Mouse (Mus musculus): ENCODE results near the gene Zfp622. TPM values are rescaled to one million over a fixed set of nuclear protein-coding genes. Genes with fewer than 3 reads are reported as not detected.

Gene Zfp622
- total RNA-seq, 1 experiment, result 65.9 TPM

- H3K4me3 ChIP-seq (ENCODE audit: insufficient read depth in 1 of 2, low read depth in 1 of 2, low read length in 2 of 2, poor library complexity in 1 of 2, severe bottlenecking in 1 of 2), result no peak overlapping the region
- H3K9me3 ChIP-seq (ENCODE audit: control insufficient read depth, insufficient read depth, low read depth, low read length), result no peaks in the 10 kb centered on the region
- no peaks in the 10 kb centered on the region for H3K4me1 ChIP-seq (ENCODE audit: control insufficient read depth in 2 of 2, insufficient read depth in 2 of 2, low read length in 2 of 2, poor library complexity in 1 of 2)
- H3K27ac ChIP-seq (ENCODE audit: insufficient read depth, low read depth, low read length, poor library complexity, severe bottlenecking), result no peak overlapping the region
- TF ChIP-seq HCFC1 (IDR thresholded peaks at IDR 0.05; ENCODE audit: borderline replicate concordance, insufficient read depth, low read length) (no peak), MAFK (IDR thresholded peaks at IDR 0.05; ENCODE audit: insufficient read depth, low read depth, low read length) (no peak), ZNF384 (IDR thresholded peaks at IDR 0.05; ENCODE audit: low read depth, low read length) (no peak), ZC3H11A (IDR thresholded peaks at IDR 0.05; ENCODE audit: borderline replicate concordance, low read depth, low read length) (no peak), CHD2 (IDR thresholded peaks at IDR 0.05; ENCODE audit: low read depth, low read length) (no peak)
- H3K9ac ChIP-seq (ENCODE audit: insufficient read depth, low read depth, low read length, poor library complexity, severe bottlenecking), result no peak overlapping the region
- in situ Hi-C loops (cut with MboI; ENCODE audit: low sequenced_read_pairs in 2 of 2, unreplicated experiment in 2 of 2), result no loop called here
- no peaks in the 10 kb centered on the region for H3K36me3 ChIP-seq (ENCODE audit: control insufficient read depth, insufficient read depth, low read length, poor library complexity, severe bottlenecking)
- no peak for DNase-seq (ENCODE audit: low read depth, low spot score)
These were observed 42.7 kb upstream of the Zfp622 start for GRCm38 (mm10) chr15:25941514-25941913.

GRCm38 (mm10) chr15:25942415-25942814 is 41.8 kb upstream of the Zfp622 start:
- Histone ChIP-seq H3K36me3 (ENCODE audit: control insufficient read depth, insufficient read depth, low read length, poor library complexity, severe bottlenecking) (no peaks in the 10 kb centered on the region), H3K4me3 (ENCODE audit: insufficient read depth in 1 of 2, low read depth in 1 of 2, low read length in 2 of 2, poor library complexity in 1 of 2, severe bottlenecking in 1 of 2) (no peak overlapping the region), H3K9me3 (ENCODE audit: control insufficient read depth, insufficient read depth, low read depth, low read length) (no peaks in the 10 kb centered on the region), H3K9ac (ENCODE audit: insufficient read depth, low read depth, low read length, poor library complexity, severe bottlenecking) (no peak overlapping the region), H3K4me1 (ENCODE audit: control insufficient read depth in 2 of 2, insufficient read depth in 2 of 2, low read length in 2 of 2, poor library complexity in 1 of 2) (no peaks in the 10 kb centered on the region), H3K27ac (ENCODE audit: insufficient read depth, low read depth, low read length, poor library complexity, severe bottlenecking) (no peak overlapping the region)
- no peak for DNase-seq (ENCODE audit: low read depth, low spot score)
- in situ Hi-C loops (cut with MboI; ENCODE audit: low sequenced_read_pairs in 2 of 2, unreplicated experiment in 2 of 2), result no loop called here
- TF ChIP-seq ZC3H11A (IDR thresholded peaks at IDR 0.05; ENCODE audit: borderline replicate concordance, low read depth, low read length), result no peak
- TF ChIP-seq ZNF384 (IDR thresholded peaks at IDR 0.05; ENCODE audit: low read depth, low read length), result no peak
- no peak for TF ChIP-seq CHD2 (IDR thresholded peaks at IDR 0.05; ENCODE audit: low read depth, low read length)
- no peak for TF ChIP-seq MAFK (IDR thresholded peaks at IDR 0.05; ENCODE audit: insufficient read depth, low read depth, low read length)
- TF ChIP-seq HCFC1 (IDR thresholded peaks at IDR 0.05; ENCODE audit: borderline replicate concordance, insufficient read depth, low read length), result no peak

GRCm38 (mm10) chr15:25943386-25944137 is 40.6 kb upstream of the Zfp622 start:
- no peak overlapping the region for H3K27ac ChIP-seq (ENCODE audit: insufficient read depth, low read depth, low read length, poor library complexity, severe bottlenecking)
- H3K9me3 ChIP-seq (ENCODE audit: control insufficient read depth, insufficient read depth, low read depth, low read length), result no peaks in the 10 kb centered on the region
- H3K4me3 ChIP-seq (ENCODE audit: insufficient read depth in 1 of 2, low read depth in 1 of 2, low read length in 2 of 2, poor library complexity in 1 of 2, severe bottlenecking in 1 of 2), result no peak overlapping the region
- in situ Hi-C loops (cut with MboI; ENCODE audit: low sequenced_read_pairs in 2 of 2, unreplicated experiment in 2 of 2), result no loop called here
- no peaks in the 10 kb centered on the region for H3K4me1 ChIP-seq (ENCODE audit: control insufficient read depth in 2 of 2, insufficient read depth in 2 of 2, low read length in 2 of 2, poor library complexity in 1 of 2)
- no peaks in the 10 kb centered on the region for H3K36me3 ChIP-seq (ENCODE audit: control insufficient read depth, insufficient read depth, low read length, poor library complexity, severe bottlenecking)
- TF ChIP-seq ZC3H11A (IDR thresholded peaks at IDR 0.05; ENCODE audit: borderline replicate concordance, low read depth, low read length) (no peak), HCFC1 (IDR thresholded peaks at IDR 0.05; ENCODE audit: borderline replicate concordance, insufficient read depth, low read length) (no peak), MAFK (IDR thresholded peaks at IDR 0.05; ENCODE audit: insufficient read depth, low read depth, low read length) (no peak), ZNF384 (IDR thresholded peaks at IDR 0.05; ENCODE audit: low read depth, low read length) (no peak), CHD2 (IDR thresholded peaks at IDR 0.05; ENCODE audit: low read depth, low read length) (no peak)
- no peak overlapping the region for H3K9ac ChIP-seq (ENCODE audit: insufficient read depth, low read depth, low read length, poor library complexity, severe bottlenecking)
- no peak for DNase-seq (ENCODE audit: low read depth, low spot score)

- in situ Hi-C loops (cut with MboI; ENCODE audit: low sequenced_read_pairs in 2 of 2, unreplicated experiment in 2 of 2), result no loop called here
- no peak for DNase-seq (ENCODE audit: low read depth, low spot score)
- H3K4me3 ChIP-seq (ENCODE audit: insufficient read depth in 1 of 2, low read depth in 1 of 2, low read length in 2 of 2, poor library complexity in 1 of 2, severe bottlenecking in 1 of 2), result no peak overlapping the region
- no peak overlapping the region for H3K9ac ChIP-seq (ENCODE audit: insufficient read depth, low read depth, low read length, poor library complexity, severe bottlenecking)
- H3K36me3 ChIP-seq (ENCODE audit: control insufficient read depth, insufficient read depth, low read length, poor library complexity, severe bottlenecking), result no peaks in the 10 kb centered on the region
- no peak for TF ChIP-seq CHD2 (IDR thresholded peaks at IDR 0.05; ENCODE audit: low read depth, low read length)
- no peak for TF ChIP-seq ZC3H11A (IDR thresholded peaks at IDR 0.05; ENCODE audit: borderline replicate concordance, low read depth, low read length)
- TF ChIP-seq HCFC1 (IDR thresholded peaks at IDR 0.05; ENCODE audit: borderline replicate concordance, insufficient read depth, low read length), result no peak
- no peak for TF ChIP-seq ZNF384 (IDR thresholded peaks at IDR 0.05; ENCODE audit: low read depth, low read length)
- no peak for TF ChIP-seq MAFK (IDR thresholded peaks at IDR 0.05; ENCODE audit: insufficient read depth, low read depth, low read length)
- no peaks in the 10 kb centered on the region for H3K9me3 ChIP-seq (ENCODE audit: control insufficient read depth, insufficient read depth, low read depth, low read length)
- no peaks in the 10 kb centered on the region for H3K4me1 ChIP-seq (ENCODE audit: control insufficient read depth in 2 of 2, insufficient read depth in 2 of 2, low read length in 2 of 2, poor library complexity in 1 of 2)
- no peak overlapping the region for H3K27ac ChIP-seq (ENCODE audit: insufficient read depth, low read depth, low read length, poor library complexity, severe bottlenecking)
These were observed 38.9 kb upstream of the Zfp622 start for GRCm38 (mm10) chr15:25945224-25945623.

All from ES-E14 (cell line).